Mouse (Mus musculus) liver, postnatal 0 days (tissue): ENCODE results near the gene Gcnt1. TPM values are rescaled to one million over a fixed set of nuclear protein-coding genes. Genes with fewer than 3 reads are reported as not detected.
A peak's percentile ranks its signal among the peaks of the same experiment; 100 is the strongest.

Source experiments
- ATAC-seq: fragments of 200-750 bp; cut with Nextera tagmentation; 2 replicates; pipeline ENCODE4 v1.8.0; 2017; ENCODE audit warnings: mild to moderate bottlenecking, moderate library complexity
- DNase-seq: peaks from one replicate; pipeline ENCODE4 v3.0.0-alpha.2; 2016
- H3K27ac ChIP-seq: fragments of 300-500 bp; sonication (generic); 2 replicates; pipeline ENCODE4 v1.5.1; 2014; ENCODE audit warnings: antibody characterized with exemption, moderate library complexity, mild to moderate bottlenecking, low read depth
- H3K27me3 ChIP-seq: fragments of 300-500 bp; sonication (generic); 2 replicates; pipeline ENCODE4 v1.6.1; 2014; ENCODE audit warnings: low read length, control low read depth, mixed read lengths; ENCODE audit not compliant: insufficient read depth
- H3K36me3 ChIP-seq: fragments of 300-500 bp; sonication (generic); replicated peaks from 2 replicates; pipeline ENCODE4 v1.6.1; 2014; ENCODE audit warnings: mild to moderate bottlenecking, control low read depth, low read length, moderate library complexity, mixed read lengths; ENCODE audit not compliant: insufficient read depth
- H3K4me1 ChIP-seq: fragments of 300-500 bp; sonication (generic); 2 replicates; pipeline ENCODE4 v1.6.1; 2014; ENCODE audit warnings: antibody characterized with exemption, mild to moderate bottlenecking, control low read depth; ENCODE audit not compliant: insufficient read depth
- H3K4me2 ChIP-seq: fragments of 300-500 bp; sonication (generic); 2 replicates; pipeline ENCODE4 v1.6.1; 2014; ENCODE audit warnings: low read depth, mild to moderate bottlenecking, low read length, moderate library complexity, mixed read lengths
- H3K4me3 ChIP-seq: fragments of 300-500 bp; sonication (generic); 2 replicates; pipeline ENCODE4 v1.5.1; 2014; ENCODE audit warnings: low read depth, low read length
- H3K9ac ChIP-seq: fragments of 300-500 bp; sonication (generic); replicated peaks from 2 replicates; pipeline ENCODE4 v1.6.1; 2014; ENCODE audit warnings: mild to moderate bottlenecking, moderate library complexity
- H3K9me3 ChIP-seq: fragments of 300-500 bp; sonication (generic); 2 replicates; pipeline ENCODE4 v1.6.1; 2016; ENCODE audit warnings: mild to moderate bottlenecking, control low read depth, low read length, mixed read lengths
- CTCF ChIP-seq: sonication (generic); IDR thresholded peaks from 2 replicates; pipeline ENCODE4 v1.5.1; 2016; ENCODE audit warnings: antibody characterized with exemption, low read depth
- EP300 ChIP-seq: IDR thresholded peaks from 2 replicates; pipeline ENCODE4 v1.6.1; 2016; ENCODE audit warnings: antibody characterized with exemption, low read depth, mild to moderate bottlenecking
- WGBS: fragments of 180-500 bp; shearing (Covaris S2); extraction: QIAGEN DNeasy Blood & Tissue Kit; methylation state at CpG from one replicate; pipeline ENCODE4 v1.1.7; 2014; ENCODE audit not compliant: insufficient replicate concordance; 5-methylcytosine and 5-hydroxymethylcytosine counted together
- polyA plus RNA-seq: library from polyadenylated mRNA; unstranded; fragments of >200 nt; fragmentation: Nextera tagmentation; extraction: Ambion mirVana; gene quantifications from 2 replicates; pipeline ENCODE4 v1.2.1, GENCODE M21; 2015

The Gcnt1 gene
- polyA plus RNA-seq, 1 experiment from 2014 or later = 7.1 TPM

DNA sequence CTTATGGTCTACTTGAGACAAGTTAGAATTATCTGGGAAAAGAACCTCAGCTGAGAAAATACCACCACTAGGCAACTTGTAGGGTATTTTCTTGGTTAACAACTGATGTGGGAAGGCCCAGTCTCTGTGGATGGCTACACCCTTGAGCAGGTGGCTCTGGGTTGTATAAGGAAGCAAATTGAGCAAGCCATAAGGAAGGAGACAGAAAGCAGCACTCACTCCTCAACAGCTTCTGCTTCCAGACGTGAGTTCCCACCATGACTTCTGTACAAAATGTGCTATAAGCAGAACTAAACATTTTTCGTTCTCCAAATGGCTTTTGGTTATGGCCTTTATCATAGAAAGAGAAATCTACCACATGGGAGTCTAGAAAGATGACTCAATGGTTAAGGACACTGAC, 58.2 kb downstream of the Gcnt1 start:
- Histone ChIP-seq H3K4me3 (no peak overlapping the region), H3K27ac (no peak overlapping the region), H3K9me3 (no peaks in the 10 kb centered on the region), H3K27me3 (no peaks in the 10 kb centered on the region), H3K9ac (no peak overlapping the region), H3K4me1 (no peaks in the 10 kb centered on the region), H3K36me3 (no peaks in the 10 kb centered on the region), H3K4me2 (no peak overlapping the region)
- WGBS = 42% methylated on average over 2 of the region's 2 CpGs
- TF ChIP-seq EP300 = peak; percentile 23; the same call in 1 of the 2 replicates
- TF ChIP-seq CTCF = no peak
- no peak for DNase-seq
- ATAC-seq = no peak

DNA sequence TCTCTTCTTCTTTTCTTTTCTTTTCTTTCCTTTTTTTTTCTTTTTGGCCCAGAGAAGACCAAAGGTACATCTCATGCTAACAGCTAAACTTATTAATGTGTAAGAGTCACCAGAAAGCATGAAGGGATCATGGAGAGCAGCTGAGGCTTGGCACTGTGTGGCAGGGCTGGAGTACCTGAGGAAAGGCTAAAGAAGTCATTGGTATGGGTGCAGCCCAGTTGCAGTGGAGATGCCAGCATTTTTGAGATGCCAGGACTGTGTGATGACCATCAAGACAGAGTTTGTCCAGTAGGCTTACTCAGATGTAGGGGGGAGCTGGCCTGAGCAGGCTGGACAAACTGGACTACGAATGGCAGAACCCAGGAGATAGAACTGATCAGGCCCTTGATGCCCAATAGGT, 58.9 kb downstream of the Gcnt1 start:
- Histone ChIP-seq H3K4me2 (no peak overlapping the region), H3K9me3 (no peaks in the 10 kb centered on the region), H3K36me3 (no peaks in the 10 kb centered on the region), H3K27me3 (no peaks in the 10 kb centered on the region), H3K4me3 (no peak overlapping the region), H3K9ac (no peak overlapping the region), H3K27ac (no peak overlapping the region), H3K4me1 (no peaks in the 10 kb centered on the region)
- TF ChIP-seq CTCF (no peak), EP300 (no peak)
- no peak for ATAC-seq
- 79% methylated on average over 1 of the region's 1 CpGs for WGBS
- DNase-seq = no peak

DNA sequence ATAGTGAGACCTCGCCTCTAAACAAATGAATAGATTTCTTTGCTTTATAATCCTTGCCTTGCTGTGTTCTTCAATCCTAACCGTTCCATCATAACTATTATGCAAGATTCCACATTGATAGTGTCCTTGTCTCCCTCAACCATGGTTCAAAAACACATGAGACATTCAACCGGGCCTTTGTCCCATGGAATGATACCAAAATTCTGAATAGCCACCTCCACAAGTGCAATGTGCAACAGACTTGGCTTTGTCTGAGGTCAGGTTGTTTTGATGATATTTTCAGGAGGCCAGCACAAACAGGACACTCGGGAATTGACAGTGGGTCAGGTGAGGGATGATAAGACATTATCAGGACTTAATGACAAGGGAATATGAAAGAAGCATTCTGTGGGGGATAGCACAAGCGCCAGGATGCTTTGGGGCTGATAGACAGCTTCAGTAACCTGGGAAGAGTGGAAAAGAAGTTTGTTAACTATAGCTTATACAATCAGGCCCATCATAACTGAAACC, 59.9 kb downstream of the Gcnt1 start:
- H3K4me3 ChIP-seq = no peak overlapping the region
- ATAC-seq = no peak
- WGBS = 72% methylated on average over 5 of the region's 5 CpGs

DNA sequence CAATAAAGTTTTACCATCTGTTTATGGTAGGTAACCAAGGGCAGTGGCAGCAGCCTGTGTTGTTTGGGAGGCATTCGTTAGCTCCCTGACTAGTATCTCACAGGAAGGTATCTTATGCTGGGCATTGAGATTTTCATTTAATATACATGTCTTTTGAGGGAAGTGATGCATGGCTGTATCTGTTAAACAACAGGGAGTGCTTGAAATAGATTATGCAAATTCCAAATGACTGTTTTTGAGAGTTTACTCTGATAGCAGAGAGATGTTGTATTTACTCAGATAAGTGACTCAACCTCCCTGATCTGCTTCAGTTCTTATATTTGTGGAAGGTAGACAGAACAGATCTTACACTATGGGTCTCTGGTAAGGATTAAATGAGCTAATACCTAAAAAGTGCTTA, 61.1 kb downstream of the Gcnt1 start:
- WGBS = 55% methylated on average over 1 of the region's 1 CpGs
- Histone ChIP-seq H3K4me2 (no peak overlapping the region), H3K4me1 (no peaks in the 10 kb centered on the region), H3K9me3 (no peaks in the 10 kb centered on the region), H3K9ac (no peak overlapping the region), H3K27me3 (no peaks in the 10 kb centered on the region), H3K27ac (no peak overlapping the region), H3K4me3 (no peak overlapping the region), H3K36me3 (no peaks in the 10 kb centered on the region)
- ATAC-seq (no peak), DNase-seq (no peak)
- TF ChIP-seq CTCF = no peak
- peak; percentile 36; the same call in 1 of the 2 replicates for TF ChIP-seq EP300

More for the DNA sequence above, 59.9 kb downstream of the Gcnt1 start:
- Histone ChIP-seq H3K9me3 (no peaks in the 10 kb centered on the region), H3K27me3 (no peaks in the 10 kb centered on the region), H3K4me2 (no peak overlapping the region), H3K36me3 (no peaks in the 10 kb centered on the region), H3K4me1 (no peaks in the 10 kb centered on the region), H3K27ac (no peak overlapping the region), H3K9ac (no peak overlapping the region)
- TF ChIP-seq EP300 = no peak
- no peak for TF ChIP-seq CTCF
- no peak for DNase-seq

DNA sequence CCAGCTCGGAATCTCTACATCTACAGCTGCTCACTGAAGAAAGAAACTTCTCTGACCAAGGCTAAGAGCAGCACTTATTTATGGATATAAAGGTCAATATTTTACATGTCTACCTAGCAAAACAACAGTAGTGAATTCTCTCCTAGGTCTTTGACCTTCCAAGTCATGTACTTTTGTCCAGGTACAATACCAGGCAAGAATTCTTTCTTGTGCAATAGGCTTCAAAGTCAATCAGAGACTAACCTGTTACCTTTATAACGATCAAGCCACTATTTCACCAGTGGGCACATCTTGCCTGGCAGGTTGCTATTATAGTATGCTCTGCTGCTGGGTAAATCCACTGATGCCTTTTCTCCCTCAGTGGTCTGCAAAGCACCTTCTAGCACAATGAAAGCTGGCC, 61.6 kb downstream of the Gcnt1 start:
- no peak for TF ChIP-seq CTCF
- no peak for TF ChIP-seq EP300
- H3K36me3 ChIP-seq = no peaks in the 10 kb centered on the region
- ATAC-seq (no peak), DNase-seq (no peak)
- no peak overlapping the region for H3K27ac ChIP-seq
- no peaks in the 10 kb centered on the region for H3K4me1 ChIP-seq
- WGBS = 83% methylated on average over 2 of the region's 2 CpGs
- H3K4me3 ChIP-seq = no peak overlapping the region
- no peak overlapping the region for H3K4me2 ChIP-seq
- no peaks in the 10 kb centered on the region for H3K9me3 ChIP-seq
- no peaks in the 10 kb centered on the region for H3K27me3 ChIP-seq
- no peak overlapping the region for H3K9ac ChIP-seq

DNA sequence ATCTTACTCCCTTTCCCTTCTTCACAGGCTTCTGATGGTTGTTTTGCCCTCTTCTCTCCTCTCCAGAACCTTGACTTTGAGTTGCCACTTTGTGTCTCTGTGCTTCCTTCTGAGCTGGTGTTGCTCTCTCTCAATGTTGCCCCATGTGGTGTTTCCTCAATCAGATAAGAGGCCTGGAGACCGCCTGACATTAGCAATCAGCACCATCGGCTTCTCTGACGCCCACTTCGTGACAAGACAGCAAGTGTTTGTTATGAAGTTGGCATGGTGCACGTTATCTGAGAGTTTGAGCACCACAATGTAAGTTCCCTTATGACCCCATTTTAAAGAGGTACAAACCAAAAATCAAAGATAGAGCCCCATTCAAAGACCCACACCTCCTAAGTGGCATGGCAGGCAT, 76.6 kb downstream of the Gcnt1 start:
- ATAC-seq (no peak), DNase-seq (no peak)
- Histone ChIP-seq H3K9me3 (no peaks in the 10 kb centered on the region), H3K4me1 (peaks cover 4% of the 10 kb centered on the region; the same call in 1 of the 2 replicates), H3K9ac (no peak overlapping the region), H3K4me2 (no peak overlapping the region), H3K4me3 (no peak overlapping the region), H3K27me3 (no peaks in the 10 kb centered on the region), H3K27ac (no peak overlapping the region), H3K36me3 (no peaks in the 10 kb centered on the region)
- TF ChIP-seq CTCF = no peak
- TF ChIP-seq EP300 = no peak
- 43% methylated on average over 5 of the region's 5 CpGs for WGBS

DNA sequence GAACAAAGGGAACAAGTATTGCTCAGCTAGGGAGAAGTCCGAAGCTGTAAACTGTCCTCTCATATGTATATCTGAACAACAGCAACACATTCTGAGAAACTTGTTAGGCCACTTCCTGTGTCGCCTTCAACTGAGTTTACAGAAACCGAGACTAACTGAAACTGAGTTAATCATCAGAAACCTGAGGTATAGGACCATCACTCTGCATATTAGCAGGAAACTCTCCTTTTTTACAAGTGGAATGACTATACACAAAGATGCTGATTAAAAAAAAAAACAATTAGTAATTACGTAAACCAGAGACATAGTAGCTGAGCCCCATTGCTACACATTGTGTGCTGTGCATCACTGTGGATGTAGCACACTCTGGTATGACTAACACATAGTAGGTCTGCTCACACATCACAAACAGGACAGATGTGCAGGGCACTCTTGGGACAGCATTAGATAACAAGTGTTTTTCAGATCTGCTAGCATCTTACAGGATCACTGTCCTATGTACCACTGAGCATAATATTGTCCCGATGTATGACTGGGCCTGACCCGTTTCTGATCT, 77.4 kb downstream of the Gcnt1 start:
- DNase-seq (no peak), ATAC-seq (no peak)
- WGBS = 56% methylated on average over 6 of the region's 6 CpGs
- no peaks in the 10 kb centered on the region for H3K9me3 ChIP-seq
- no peaks in the 10 kb centered on the region for H3K36me3 ChIP-seq
- no peak overlapping the region for H3K4me2 ChIP-seq
- peaks cover 4% of the 10 kb centered on the region; the same call in 1 of the 2 replicates for H3K4me1 ChIP-seq
- no peak overlapping the region for H3K27ac ChIP-seq
- no peak overlapping the region for H3K4me3 ChIP-seq
- no peak overlapping the region for H3K9ac ChIP-seq
- TF ChIP-seq EP300 (no peak), CTCF (no peak)
- no peaks in the 10 kb centered on the region for H3K27me3 ChIP-seq
